Mouse (Mus musculus) lung, postnatal 25 days (tissue): ENCODE data around the gene AW551984.

ENCODE experiments used
- DNase-seq: peaks from one replicate; pipeline ENCODE4 v3.0.0; 2022; ENCODE audit warnings: low spot score

The AW551984 gene

DNA sequence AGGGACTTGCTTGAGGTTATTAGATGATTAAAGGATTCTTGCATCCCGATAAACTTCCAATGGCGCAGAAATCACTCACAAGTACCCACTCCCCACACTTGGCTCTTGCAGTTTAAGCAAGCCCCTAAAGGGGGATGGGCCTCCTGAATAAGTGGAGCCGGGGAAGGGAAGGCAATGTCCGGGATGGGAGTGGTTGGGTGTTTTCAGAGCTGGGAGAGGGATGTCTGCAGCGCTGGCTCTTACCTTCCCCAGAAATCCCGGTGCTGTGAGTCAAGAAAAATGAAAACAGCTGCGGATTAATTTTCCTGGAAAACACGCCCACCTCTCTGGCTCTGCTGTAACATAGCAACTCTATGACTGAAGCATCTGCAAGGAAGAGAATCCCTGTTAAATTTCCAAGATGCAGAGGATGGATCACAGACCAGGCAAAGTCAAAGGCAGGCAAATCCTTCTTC lies at the start of gene AW551984:
Gene AW551984, minus strand, starts transcription at position 405 of the 455 bp plus-strand sequence.
- DNase-seq: no peak

DNA sequence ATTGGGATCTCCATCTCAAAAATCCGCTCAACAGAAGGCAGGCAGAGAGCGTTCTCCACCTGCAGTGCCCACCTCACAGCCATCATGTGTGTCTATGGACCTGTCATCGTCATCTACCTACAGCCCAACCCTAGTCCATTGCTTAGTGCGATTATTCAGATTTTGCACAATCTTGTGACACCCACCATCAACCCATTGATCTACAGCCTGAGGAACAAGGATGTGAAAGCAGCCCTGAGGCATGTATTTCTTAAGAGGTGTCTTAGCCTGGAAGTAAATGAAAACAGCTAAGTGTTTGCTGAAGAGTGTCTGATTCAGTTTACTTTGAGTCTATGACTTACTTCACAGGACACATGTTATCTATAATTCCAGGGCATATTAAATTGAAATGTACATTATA lies 43.2 kb upstream of the AW551984 start:
- DNase-seq: no peak

DNA sequence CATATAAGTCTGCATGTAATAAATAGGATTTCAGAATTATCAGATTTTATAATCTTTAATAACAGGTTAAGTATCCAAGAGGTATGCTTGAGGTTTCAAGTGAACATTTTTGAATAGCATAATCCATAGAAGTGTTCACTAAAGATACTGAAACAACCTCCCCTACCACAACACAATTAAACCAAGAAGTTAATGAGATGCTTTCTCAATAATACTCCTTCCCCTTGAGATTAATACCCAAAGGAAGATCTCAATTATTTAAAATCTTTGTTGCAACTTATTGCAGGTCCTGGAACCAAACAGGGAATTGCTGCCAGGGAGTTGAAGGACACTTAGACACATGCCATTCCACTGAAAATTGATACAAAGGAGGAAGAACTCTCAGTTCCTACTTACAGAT lies 40.6 kb upstream of the AW551984 start, which contains the start of gene Olfr961:
Gene Olfr961, plus strand, starts transcription at position 301 of the 400 bp plus-strand sequence.
- no peak for DNase-seq

DNA sequence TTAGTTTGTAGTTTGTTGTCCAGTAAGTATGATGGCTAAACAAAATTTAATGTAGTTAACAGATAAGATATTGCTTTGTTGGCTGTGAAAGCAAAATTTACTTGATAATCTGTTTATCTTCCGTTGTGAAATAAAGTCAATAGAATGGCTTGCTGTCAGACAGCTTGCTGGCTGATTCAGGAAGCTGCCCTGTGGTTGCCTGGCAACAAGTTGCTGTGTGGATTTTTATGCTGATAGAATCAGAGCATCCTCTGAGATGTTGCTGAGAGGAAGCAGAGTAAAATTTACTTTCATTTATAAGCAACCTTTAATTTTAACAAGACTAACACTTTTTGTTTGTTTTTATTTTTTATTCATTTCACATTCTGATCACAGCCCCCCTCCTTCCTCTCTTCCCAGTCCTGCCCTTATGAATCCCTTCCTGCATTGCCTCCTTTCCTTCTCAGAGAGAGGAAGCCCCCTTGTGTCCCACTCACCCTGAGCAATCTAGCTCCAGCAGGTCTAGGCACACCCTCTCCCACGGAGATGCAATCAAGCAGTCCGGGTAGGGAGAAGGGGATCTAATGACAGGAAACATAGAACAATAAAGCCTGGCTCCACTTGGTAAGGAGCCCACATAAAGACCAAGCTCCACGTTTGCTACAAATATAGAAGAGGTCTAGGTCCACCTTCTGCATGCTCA lies 29.9 kb upstream of the AW551984 start:
- no peak for DNase-seq

DNA sequence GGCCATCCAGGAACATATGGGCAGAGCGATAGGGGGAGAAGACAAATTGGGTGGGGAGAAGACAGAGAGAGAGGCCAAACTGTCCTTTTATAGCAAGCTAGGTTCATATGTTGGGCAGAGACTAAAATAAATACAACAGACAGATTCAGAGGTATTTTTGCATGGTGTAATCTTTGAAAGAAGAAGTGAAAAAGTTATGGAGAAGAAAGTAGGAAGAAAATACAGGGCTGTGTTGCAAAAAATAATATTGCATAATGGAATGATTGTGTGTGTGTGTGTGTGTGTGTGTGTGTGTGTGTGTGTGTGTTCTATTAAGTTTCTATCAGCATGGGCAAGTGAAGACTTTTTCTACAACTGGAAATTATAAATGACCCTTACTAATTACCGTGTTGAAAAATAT lies 24.9 kb upstream of the AW551984 start:
- DNase-seq: no peak

DNA sequence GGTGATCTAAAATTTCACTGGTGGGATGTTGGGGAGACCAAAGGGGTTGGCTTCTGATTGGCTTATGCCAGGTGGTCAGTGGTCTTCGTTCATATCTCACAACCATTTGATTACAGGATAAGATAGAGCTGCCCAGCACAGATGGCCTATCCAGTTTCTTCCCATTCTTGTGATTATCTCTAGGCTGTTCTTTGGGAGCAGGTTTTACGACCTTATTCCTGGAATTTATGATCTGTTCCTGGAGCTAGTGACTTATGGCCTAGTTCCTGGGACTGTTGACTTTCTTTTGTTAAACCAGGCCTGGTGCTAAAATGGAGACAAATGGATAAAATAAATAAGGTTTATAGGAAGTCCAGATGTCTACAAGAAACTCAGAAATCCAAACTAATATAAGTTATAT lies 20.5 kb upstream of the AW551984 start:
- no peak for DNase-seq

DNA sequence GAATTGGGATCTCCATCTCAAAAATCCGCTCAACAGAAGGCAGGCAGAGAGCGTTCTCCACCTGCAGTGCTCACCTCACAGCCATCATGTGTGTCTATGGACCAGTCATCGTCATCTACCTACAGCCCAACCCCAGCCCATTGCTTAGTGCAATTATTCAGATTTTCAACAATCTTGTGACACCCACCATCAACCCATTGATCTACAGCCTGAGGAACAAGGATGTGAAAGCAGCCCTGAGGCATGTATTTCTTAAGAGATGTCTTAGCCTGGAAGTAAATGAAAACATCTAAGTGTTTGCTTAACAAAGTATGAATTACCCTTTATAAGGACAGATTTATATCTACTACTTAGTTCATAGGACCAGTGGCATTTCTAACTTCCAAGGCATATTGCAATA lies 19.6 kb upstream of the AW551984 start:
- no peak for DNase-seq

DNA sequence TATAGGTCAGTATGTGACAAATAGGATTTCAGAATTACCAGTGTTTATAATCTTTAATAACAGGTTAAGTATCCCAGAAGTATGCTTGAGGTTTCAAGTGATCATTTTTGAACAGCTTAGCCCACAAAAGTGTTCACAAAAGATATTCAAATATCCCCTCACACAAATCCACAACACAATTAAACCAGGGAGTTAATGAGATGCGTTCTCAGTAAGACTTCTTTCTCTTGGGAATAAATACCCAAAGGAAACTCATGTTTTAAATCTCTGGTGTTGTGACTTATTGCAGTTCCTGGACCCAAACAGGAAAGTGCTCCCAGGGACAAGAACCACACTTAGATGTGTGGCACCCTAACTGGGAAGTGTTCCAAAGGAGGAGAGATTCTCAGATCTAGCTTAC lies 16.9 kb upstream of the AW551984 start, which contains the start of gene Olfr960:
Gene Olfr960, plus strand, starts transcription at position 301 of the 400 bp plus-strand sequence.
- no peak for DNase-seq

DNA sequence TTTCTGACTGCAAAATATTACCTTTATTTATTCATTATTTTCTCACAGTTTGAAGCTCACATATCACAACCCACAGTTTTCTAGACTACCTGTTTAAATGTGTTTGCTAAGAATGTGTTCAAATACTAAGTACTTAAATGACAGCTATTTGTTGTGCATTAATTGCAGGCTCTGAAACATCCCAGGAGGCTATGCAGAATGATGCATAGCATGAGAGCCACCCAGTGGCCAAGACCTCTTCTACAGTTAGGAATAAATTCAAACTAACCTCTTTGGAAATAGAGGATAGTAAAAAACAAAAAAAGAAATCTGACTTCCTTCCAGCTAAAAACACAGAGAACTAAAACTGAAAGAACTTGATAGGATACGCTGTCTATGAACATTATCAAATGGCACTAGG lies 7.8 kb upstream of the AW551984 start:
- DNase-seq: no peak

DNA sequence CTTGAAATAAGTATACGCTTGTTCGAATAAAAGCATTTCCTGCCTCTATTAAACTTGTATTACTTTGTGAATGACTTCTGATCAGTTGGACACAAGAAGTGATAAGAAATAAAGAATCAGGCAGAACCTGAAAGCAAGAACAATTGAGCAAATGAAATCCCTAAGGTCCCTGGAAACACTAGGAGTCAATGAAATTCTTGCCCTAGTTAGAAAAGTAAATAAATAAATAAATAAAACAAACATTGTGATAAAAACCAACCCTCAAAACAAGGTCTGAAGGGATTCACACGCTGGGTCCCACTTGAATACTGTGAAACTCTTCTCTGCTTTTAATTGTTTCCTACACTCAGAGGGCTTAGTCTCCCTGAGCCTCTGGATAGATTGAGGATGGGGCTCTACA lies 6.2 kb upstream of the AW551984 start, which contains the start of gene Olfr148:
Gene Olfr148, plus strand, starts transcription at position 301 of the 400 bp plus-strand sequence.
- no peak for DNase-seq

DNA sequence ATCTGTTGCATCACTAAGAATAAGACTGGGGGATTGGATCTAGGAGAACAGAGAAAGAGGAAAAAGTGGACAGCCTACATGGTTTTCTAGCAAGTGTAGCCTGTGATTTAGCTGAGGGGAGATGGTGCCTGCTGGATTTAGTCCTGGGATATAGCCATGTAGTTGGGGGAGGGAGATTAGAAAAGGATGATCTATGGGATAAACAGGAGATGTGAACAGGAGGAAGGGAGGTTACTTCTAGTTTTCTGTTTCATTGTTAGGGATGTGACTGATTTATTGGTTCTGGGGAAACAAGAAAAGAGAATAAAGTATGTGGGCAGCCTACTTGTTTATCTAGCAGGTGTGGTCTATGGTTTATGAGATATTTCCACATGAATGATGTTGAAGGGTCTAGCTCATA lies 4.3 kb upstream of the AW551984 start:
- no peak for DNase-seq

DNA sequence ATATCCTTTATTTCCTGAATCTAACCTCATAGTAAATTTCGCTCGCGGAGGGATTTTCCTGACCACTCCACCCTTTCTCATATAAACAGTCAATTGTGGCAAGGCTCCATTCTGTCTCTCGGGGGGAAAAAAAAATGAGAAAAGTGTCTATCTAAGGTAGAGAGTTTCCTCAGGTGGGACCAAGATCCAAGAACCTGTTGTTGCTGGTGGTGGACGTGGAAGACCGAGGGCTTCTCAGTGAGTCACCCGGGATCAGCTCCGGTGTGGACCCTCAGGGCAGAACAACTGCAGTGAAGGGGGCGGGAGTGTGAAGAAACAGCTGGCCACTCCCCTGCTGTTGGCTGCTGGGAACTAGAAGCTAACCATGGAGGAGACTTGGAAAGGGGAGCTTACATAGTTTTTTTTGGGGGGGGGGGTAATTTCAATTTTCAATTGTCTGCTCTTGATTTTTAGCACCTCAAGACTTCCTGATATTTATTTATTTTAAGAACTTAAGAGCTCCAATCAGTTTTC lies 814 bp downstream of the AW551984 start:
- no peak for DNase-seq

DNA sequence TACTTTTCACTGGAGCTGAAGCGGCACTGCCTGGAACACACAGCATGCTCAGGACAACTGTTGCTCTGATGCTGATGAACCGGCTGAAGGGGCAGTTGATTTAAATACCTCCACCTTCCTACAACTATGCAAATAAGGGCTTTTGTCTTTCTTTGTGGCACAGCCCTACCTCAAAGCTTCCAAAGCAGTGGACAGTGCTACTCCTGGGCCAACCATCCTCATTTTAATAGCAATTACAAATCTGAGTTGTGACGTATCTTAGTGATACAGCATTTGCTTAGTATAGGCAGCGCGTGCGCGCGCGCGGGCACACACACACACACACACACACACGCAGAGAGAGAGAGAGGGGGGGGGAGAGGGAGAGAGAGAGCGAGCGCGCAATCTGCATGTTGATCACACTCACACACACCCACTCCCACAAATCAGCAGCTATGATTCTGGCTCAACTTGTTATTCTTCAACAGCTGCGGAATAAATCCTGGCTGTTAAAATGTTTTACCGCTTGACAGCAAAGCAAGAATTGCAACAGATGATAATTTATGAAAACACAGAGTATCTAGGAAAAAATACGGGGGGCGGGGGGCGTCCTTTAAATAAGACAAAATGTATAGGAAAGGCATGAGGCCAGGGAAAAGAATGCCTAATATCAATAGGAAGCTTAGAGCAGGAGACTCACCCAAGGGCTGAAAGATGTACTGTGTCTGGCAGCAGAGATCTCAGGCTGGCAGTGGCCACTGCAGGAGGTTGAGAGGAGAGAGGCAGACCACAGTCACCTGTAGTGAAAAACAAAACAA lies 1.5 kb downstream of the AW551984 start:
- DNase-seq: no peak

DNA sequence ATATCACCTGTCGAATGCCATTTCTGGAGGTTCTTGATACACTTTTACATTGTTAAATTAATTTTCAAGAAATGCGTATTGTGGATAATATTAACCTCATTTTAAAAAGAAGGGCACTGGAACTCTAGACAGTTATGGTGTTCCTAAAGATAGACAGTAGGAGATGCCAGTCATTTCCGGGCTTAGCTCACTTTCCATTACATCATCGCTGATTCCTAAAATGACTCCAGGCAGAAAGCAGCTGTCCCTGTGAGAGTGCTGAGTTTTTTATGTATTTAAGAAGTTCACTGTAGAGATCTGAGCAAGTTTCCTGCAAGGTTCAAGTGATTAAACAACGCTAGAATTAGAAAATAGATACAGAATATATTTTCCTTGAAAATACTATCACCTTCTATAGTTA lies 27.2 kb downstream of the AW551984 start:
- no peak for DNase-seq

DNA sequence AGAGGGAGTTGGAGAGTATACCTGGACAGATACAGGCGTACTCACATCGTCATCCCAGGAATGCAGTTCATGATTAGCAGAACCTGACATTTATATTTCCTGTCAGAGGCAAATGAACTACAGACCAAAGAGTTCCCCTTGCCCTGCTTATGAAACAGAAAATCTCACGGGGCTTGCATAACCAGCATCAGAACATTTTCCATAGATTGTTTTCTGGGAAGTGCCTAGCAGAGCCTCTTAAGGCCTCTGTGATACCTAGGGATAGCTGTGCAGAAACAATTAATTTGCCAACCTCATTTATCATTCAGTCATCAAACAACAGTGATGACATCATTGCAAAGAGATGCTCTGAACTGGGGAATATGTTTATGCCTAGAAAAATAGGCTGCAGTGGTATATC lies 28.7 kb downstream of the AW551984 start, which contains the start of gene Olfr959:
Gene Olfr959, minus strand, starts transcription at position 101 of the 400 bp plus-strand sequence.
- DNase-seq: no peak

DNA sequence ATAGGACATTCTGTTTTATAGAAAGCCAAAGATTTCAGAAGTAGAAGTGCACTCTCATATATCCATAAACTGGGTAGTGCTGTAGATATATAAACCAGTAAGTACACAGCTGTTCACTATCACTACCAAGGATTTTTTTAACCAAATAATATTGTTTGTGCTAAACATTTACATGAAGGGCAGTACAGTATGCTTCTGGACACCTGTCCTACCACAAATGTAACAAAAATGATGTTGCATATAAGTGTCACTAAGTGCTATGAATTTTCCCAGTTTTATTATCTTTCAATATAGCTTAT lies 45.9 kb downstream of the AW551984 start:
- DNase-seq: no peak

DNA sequence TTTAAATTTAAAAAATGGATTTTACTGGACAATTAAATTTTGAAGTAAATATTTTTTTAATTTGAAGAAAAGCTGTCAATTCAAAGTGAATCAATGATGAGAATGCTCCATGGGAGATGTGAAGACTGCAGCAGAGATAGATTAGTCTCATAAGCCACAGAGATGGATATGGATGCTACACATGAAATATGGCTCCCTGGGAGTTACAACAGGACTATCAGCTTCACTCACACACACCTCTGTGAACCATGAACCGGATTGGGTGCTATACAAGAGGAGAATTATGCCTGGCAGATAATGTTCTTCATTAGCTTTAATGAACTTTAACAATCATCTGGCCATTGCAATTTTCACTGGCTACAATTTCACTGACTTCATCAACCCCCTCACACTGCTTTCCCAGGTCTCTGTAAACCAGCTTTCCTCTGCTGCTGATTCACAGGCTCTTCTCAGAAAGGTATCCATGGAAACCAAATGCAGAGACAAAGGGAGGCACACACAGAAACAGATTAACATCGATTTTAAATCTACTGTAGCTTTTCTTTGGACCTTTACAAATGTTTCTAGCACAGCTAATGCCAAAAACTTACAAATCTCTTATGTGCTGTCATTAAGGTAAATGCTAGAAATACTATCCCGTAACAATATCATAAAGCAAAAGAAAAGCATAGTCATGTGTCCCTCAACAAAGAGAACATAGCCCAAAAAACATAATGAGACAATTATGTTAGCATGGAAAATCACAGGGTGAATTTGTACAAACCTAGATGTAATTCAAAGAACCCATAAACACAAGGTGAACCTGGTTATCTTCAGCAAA lies 46.5 kb downstream of the AW551984 start:
- no peak for DNase-seq

DNA sequence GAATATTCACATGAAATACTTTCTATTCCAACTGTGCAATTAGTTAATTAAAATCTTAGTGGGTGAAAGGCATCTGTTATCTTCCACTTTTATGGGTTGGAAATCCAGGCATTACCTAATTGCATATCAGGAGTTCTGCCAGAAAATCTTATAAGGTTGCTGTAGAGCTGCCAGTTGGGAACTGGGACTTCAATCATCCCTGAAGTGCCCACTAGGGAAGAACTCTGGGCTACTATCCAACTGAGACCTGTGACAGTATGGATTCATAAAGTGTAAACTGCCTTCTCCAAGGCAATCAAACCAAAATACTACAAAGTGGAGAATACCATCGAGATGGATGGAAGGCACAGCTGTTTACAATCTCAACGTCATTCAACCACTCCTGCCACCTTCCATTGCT lies 50.3 kb downstream of the AW551984 start, which contains the start of gene Olfr958:
Gene Olfr958, minus strand, starts transcription at position 109 of the 400 bp plus-strand sequence.
- no peak for DNase-seq

DNA sequence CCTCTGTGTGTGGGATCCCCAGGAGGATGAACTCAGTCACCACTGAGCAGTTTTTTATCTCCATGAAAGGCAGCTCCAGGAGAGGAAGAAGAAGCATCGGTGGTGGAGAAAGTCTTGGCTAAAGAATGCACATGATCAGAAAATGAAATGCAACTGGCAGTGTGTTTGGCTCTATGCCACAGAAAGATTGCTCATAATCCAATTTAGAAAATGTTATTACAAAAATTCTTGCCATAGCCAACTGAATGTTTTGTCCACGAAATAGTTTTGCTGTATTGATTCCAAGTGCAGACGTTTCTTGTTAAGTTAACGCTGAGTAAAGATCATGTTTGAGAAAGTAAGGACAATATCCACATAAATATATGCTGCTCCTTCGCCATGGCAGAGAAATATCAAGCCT lies 53.4 kb downstream of the AW551984 start:
- DNase-seq: no peak
